Mouse (Mus musculus) hindbrain, embryonic 14.5 days (tissue): ENCODE measurements around the gene C130074G19Rik. TPM values are rescaled to one million over a fixed set of nuclear protein-coding genes. Genes with fewer than 3 reads are reported as not detected.

Experiments
- ATAC-seq: fragments of 200-750 bp; cut with Nextera tagmentation; 2 replicates; pipeline ENCODE4 v1.8.0; 2017; ENCODE audit warnings: moderate number of reproducible peaks, mild to moderate bottlenecking, moderate TSS enrichment, moderate library complexity; ENCODE audit not compliant: low FRiP score
- DNase-seq: peaks from one replicate; pipeline ENCODE4 v3.0.0-alpha.2; 2015; ENCODE audit warnings: low spot score
- H3K27ac ChIP-seq: fragments of 300-500 bp; sonication (generic); 2 replicates; pipeline ENCODE4 v1.5.1; 2014; ENCODE audit warnings: mild to moderate bottlenecking, moderate library complexity
- H3K27me3 ChIP-seq: fragments of 300-500 bp; sonication (generic); 2 replicates; pipeline ENCODE4 v1.6.1; 2014; ENCODE audit warnings: mild to moderate bottlenecking, low read length, mixed read lengths; ENCODE audit not compliant: control insufficient read depth, insufficient read depth
- H3K36me3 ChIP-seq: fragments of 300-500 bp; sonication (generic); replicated peaks from 2 replicates; pipeline ENCODE4 v1.6.1; 2014; ENCODE audit not compliant: control insufficient read depth, insufficient read depth
- H3K4me1 ChIP-seq: fragments of 300-500 bp; sonication (generic); replicated peaks from 2 replicates; pipeline ENCODE4 v1.6.1; 2014; ENCODE audit warnings: antibody characterized with exemption, low read length, mixed read lengths; ENCODE audit not compliant: control insufficient read depth, insufficient read depth
- H3K4me2 ChIP-seq: fragments of 300-500 bp; sonication (generic); replicated peaks from 2 replicates; pipeline ENCODE4 v1.6.1; 2014; ENCODE audit warnings: mild to moderate bottlenecking, moderate library complexity
- H3K4me3 ChIP-seq: fragments of 300-500 bp; sonication (generic); replicated peaks from 2 replicates; pipeline ENCODE4 v1.5.1; 2014; ENCODE audit warnings: mild to moderate bottlenecking, low read length
- H3K9ac ChIP-seq: fragments of 300-500 bp; sonication (generic); 2 replicates; pipeline ENCODE4 v1.6.1; 2014
- H3K9me3 ChIP-seq: fragments of 300-500 bp; sonication (generic); 2 replicates; pipeline ENCODE4 v1.6.1; 2016; ENCODE audit warnings: low read length; ENCODE audit not compliant: control insufficient read depth
- WGBS: fragments of 180-500 bp; shearing (Covaris S2); extraction: QIAGEN DNeasy Blood & Tissue Kit; methylation state at CpG from one replicate; pipeline ENCODE4 v1.1.7; 2014; 5-methylcytosine and 5-hydroxymethylcytosine counted together
- microRNA counts: library from miRNA; unstranded; fragments of <30 nt; microRNA quantifications from one replicate; lab custom pipeline; 2016
- microRNA-seq: library from miRNA; unstranded; fragments of <30 nt; microRNA quantifications from one replicate; pipeline ENCODE4, GENCODE M21; 2016
- polyA plus RNA-seq: library from polyadenylated mRNA; unstranded; fragments of >200 nt; fragmentation: Nextera tagmentation; extraction: Ambion mirVana; gene quantifications from 2 replicates; pipeline ENCODE4 v1.2.1, GENCODE M21; 2014

C130074G19Rik gene
- polyA plus RNA-seq, 1 experiment from 2014 or later, result 1.5 TPM

DNA sequence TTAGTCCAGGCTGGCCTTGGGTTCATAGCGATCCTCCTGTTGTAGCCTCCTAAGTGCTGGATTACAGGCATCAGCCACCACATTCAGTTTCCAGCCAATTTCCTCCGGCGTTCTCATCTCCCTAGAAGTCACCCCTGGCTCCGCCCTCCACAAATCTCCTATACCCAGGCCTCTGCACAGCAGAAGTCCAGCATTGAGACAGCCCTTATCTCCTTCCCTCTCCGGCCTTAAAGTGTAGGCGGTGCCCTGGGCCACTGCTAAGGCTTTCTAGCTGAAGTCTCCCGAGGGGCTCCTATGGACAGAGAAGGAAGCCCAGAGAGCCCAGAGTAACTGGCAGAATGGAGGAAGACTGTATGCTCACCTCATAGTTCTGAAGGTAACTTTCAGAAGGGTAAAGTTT lies 49.5 kb downstream of the C130074G19Rik start:
- H3K4me1 ChIP-seq, result no peaks in the 10 kb centered on the region
- no peak for DNase-seq
- no peak overlapping the region for H3K4me2 ChIP-seq
- H3K36me3 ChIP-seq, result peaks cover 27% of the 10 kb centered on the region
- H3K9ac ChIP-seq, result no peak overlapping the region
- no peak overlapping the region for H3K27ac ChIP-seq
- H3K4me3 ChIP-seq, result no peak overlapping the region
- ATAC-seq, result no peak
- no peaks in the 10 kb centered on the region for H3K9me3 ChIP-seq
- 96% methylated on average over 7 of the region's 7 CpGs for WGBS
- no peaks in the 10 kb centered on the region for H3K27me3 ChIP-seq

DNA sequence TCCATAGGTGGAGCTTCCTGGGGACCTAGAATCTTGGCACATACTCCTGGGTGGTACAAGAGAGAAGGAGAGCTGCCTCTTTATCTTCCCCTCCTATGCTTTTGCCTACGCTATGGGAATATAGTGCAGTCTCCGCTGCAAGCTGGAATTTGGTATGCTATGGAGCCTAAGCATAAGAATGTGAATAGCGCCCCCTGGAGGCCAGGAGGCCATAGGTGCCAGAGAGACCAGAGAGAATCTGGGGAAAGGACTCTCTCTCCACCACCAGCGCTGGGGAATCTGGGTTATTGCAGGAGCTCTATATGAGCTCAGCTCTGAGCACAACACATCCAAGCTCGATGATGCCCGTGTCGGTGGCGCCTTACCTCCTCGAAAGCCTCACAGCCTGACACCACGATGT lies 50.8 kb downstream of the C130074G19Rik start:
- 83% methylated on average over 10 of the region's 10 CpGs for WGBS
- no peak for ATAC-seq
- Histone ChIP-seq H3K27ac (no peak overlapping the region), H3K27me3 (no peaks in the 10 kb centered on the region), H3K9ac (no peak overlapping the region), H3K36me3 (peaks cover 27% of the 10 kb centered on the region), H3K4me1 (peaks cover 4% of the 10 kb centered on the region; the same call in 1 of the 2 replicates), H3K4me2 (no peak overlapping the region), H3K4me3 (no peak overlapping the region), H3K9me3 (no peaks in the 10 kb centered on the region)
- no peak for DNase-seq

DNA sequence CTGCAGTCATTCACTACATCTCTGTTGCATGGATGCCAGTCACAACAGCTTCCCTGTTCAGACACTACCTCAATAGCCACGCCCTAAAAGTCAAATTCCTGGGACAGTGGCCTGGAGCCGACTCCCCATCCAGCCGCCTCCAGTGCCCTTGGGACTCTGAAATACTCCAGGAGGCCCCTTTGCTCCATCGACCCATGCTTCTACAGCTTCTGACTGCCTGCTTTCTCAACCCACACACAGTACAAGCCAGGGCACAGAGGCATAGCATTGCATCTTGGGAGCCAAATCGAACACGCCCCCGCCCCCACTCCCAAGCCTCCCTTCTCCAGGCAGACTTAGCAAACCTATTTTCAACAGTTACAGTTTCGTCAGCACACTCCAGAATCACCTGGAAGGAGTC lies 53.1 kb downstream of the C130074G19Rik start:
- no peak overlapping the region for H3K4me3 ChIP-seq
- H3K27me3 ChIP-seq, result no peaks in the 10 kb centered on the region
- ATAC-seq (no peak), DNase-seq (no peak)
- no peak overlapping the region for H3K27ac ChIP-seq
- 87% methylated on average over 8 of the region's 8 CpGs for WGBS
- H3K9me3 ChIP-seq, result no peaks in the 10 kb centered on the region
- H3K36me3 ChIP-seq, result peaks cover 27% of the 10 kb centered on the region
- H3K4me1 ChIP-seq, result peaks cover 9% of the 10 kb centered on the region
- H3K9ac ChIP-seq, result no peak overlapping the region
- no peak overlapping the region for H3K4me2 ChIP-seq

DNA sequence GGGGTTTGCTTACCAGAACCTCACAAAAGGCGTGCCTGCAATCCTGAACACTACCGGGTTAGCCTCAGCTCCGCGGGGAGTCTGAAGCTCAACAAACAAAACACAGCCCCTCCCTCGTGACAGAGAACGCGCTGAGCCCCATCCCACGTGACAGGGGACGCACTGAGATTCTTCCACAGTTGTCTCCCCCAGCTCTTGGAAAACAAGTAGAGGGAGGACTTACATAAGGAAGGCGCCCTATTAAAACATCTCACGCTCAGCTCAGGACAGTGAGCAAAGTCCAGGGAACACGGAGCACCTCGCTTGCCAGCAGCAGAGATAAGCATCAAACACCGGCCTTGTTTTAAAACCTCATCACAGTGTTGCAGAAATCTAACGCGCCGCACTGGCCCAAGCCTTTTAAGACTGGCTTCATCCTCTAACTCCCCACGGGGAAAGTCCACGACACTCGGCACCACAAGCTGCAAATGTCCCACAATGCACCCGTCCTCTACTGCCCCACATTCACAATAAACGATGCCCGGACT lies 55.8 kb downstream of the C130074G19Rik start:
- H3K27ac ChIP-seq, result no peak overlapping the region
- peaks cover 14% of the 10 kb centered on the region for H3K36me3 ChIP-seq
- DNase-seq (no peak), ATAC-seq (no peak)
- no peaks in the 10 kb centered on the region for H3K27me3 ChIP-seq
- no peaks in the 10 kb centered on the region for H3K9me3 ChIP-seq
- peak overlapping the region; percentile 16; the same call in 1 of the 2 replicates for H3K9ac ChIP-seq
- peaks cover 18% of the 10 kb centered on the region for H3K4me1 ChIP-seq
- H3K4me3 ChIP-seq, result peak overlapping the region; percentile 14
- H3K4me2 ChIP-seq, result peak overlapping the region; percentile 46
- 26% methylated on average over 23 of the region's 23 CpGs for WGBS

DNA sequence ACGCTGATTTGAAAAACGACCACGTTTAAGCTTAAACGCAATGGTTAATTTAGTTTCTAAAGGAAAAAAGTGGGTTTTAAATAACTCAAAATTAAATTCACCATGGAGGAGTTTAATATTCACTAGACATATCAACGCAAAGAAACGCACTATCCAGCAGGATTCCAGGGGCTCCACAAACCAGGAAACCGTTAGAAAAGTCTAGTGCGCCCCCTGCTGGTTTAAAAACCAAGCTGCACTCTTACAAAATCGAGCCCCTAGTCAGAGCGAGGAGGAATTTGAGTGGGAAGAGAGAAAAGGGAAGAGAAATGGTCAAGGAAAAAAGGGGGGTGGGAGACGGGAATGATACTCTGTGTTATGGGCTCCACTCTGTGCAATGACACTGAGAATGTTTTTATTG lies 57.9 kb downstream of the C130074G19Rik start:
- DNase-seq (peak; percentile 82), ATAC-seq (no peak)
- Histone ChIP-seq H3K4me2 (peak overlapping the region; percentile 32), H3K36me3 (peaks cover 6% of the 10 kb centered on the region; the same call in 1 of the 2 replicates), H3K4me1 (peaks cover 18% of the 10 kb centered on the region), H3K4me3 (no peak overlapping the region), H3K9me3 (no peaks in the 10 kb centered on the region), H3K9ac (no peak overlapping the region), H3K27me3 (no peaks in the 10 kb centered on the region), H3K27ac (peak overlapping the region; percentile 43; the same call in 1 of the 2 replicates)
- 25% methylated on average over 11 of the region's 11 CpGs for WGBS

DNA sequence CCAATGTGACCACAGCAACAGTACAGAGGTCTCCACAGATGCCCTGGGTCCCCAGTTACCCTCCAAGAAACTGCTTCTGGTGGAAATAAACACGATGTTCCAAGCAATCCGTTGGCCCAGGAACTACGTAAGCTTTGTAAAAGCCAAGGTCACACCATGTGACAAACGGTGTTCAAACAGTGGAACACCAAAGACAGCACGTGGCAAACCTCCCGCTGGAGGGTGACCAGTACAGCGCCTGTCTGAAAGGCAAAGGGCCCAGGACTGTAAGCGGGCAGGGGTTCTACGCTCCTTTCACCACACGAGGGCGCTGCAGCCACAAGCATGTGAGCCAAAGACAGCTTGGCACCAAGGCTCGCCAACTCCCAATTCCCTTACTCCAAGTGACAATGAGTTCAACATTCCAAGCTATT lies 58.6 kb downstream of the C130074G19Rik start:
- WGBS, result 4% methylated on average over 12 of the region's 12 CpGs
- Histone ChIP-seq H3K9ac (no peak overlapping the region), H3K4me2 (peak overlapping the region; percentile 32), H3K4me1 (peaks cover 18% of the 10 kb centered on the region), H3K9me3 (no peaks in the 10 kb centered on the region), H3K36me3 (peaks cover 10% of the 10 kb centered on the region; the same call in 1 of the 2 replicates), H3K27ac (peak overlapping the region; percentile 43; the same call in 1 of the 2 replicates), H3K27me3 (no peaks in the 10 kb centered on the region), H3K4me3 (no peak overlapping the region)
- ATAC-seq (peak; percentile 81), DNase-seq (peak; percentile 95)

DNA sequence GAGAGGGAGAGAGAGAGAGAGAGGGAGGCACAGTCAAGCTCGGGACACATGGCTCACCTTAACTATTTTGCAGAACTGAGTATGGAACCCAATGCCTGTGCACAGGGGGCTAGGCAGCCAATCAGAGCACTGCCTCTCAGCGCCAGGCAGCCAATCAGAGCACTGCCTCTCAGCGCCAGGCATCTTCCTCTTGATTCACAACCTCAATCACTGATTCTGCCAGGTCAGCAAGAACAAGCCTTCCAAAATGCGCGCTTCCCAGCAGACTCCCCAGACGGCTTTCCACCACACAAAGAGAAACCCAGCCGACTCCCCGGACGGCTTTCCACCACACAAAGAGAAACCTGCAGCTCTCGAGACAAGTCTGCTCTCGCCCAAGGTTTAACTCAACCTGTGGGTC lies 60.3 kb downstream of the C130074G19Rik start:
- Histone ChIP-seq H3K27ac (no peak overlapping the region), H3K27me3 (no peaks in the 10 kb centered on the region), H3K4me2 (peak overlapping the region; percentile 40), H3K4me3 (no peak overlapping the region), H3K4me1 (peaks cover 18% of the 10 kb centered on the region), H3K36me3 (peaks cover 26% of the 10 kb centered on the region), H3K9me3 (no peaks in the 10 kb centered on the region), H3K9ac (no peak overlapping the region)
- ATAC-seq, result peak; percentile 58; the same call in 1 of the 2 replicates
- WGBS, result 9% methylated on average over 11 of the region's 11 CpGs
- peak; percentile 60 for DNase-seq

MicroRNAs encoded within 50 kb of the gene (microRNA counts, 519-probe panel; counts per million panel counts)
- microRNA mmu-miR-1981 (lab: Ali Mortazavi, UCI), result 3,324 counts per million, percentile 17 among the panel's probes with 10 or more counts

Small RNAs within 50 kb of the gene (microRNA-seq; reads per million reads assigned to microRNA genes)
- 61.4 reads per million, percentile 46 among the genes with 10 or more reads in this experiment for gene Mir1981

Other genes with a start within 250 kb of the C130074G19Rik start
- 2.0 and 2.8 TPM in 2 replicates for gene Hlx, start 150.6 kb downstream of the C130074G19Rik start, polyA plus RNA-seq
- gene Marc1, start 71.9 kb downstream of the C130074G19Rik start, polyA plus RNA-seq, result 0.21 and 0.33 TPM in 2 replicates
- gene Marc2, start 36.8 kb downstream of the C130074G19Rik start, polyA plus RNA-seq, result 141 and 144 TPM in 2 replicates
- gene Mark1, start 116.4 kb upstream of the C130074G19Rik start, polyA plus RNA-seq, result 12.5 and 12.9 TPM in 2 replicates